Mouse (Mus musculus): Measurements from ENCODE around the gene Unc5cl.

Unc5cl gene

GRCm38 (mm10) chr17:48432158-48432980, 22.3 kb upstream of the Unc5cl start, which contains the start of gene Apobec2:
Gene Apobec2 (minus strand): TSS chr17:48432930.
- DNase-seq = no peak

GRCm38 (mm10) chr17:48433006-48433655, 21.6 kb upstream of the Unc5cl start:
- DNase-seq = no peak

GRCm38 (mm10) chr17:48433689-48434330, 20.9 kb upstream of the Unc5cl start:
- no peak for DNase-seq

GRCm38 (mm10) chr17:48434479-48434878, 20.2 kb upstream of the Unc5cl start:
- DNase-seq = no peak

- DNase-seq = no peak
Measured at GRCm38 (mm10) chr17:48436487-48436886, 18.2 kb upstream of the Unc5cl start.

- DNase-seq = no peak
Measured at GRCm38 (mm10) chr17:48437421-48437911, 17.2 kb upstream of the Unc5cl start.

- peak; percentile 51 for DNase-seq
Measured at GRCm38 (mm10) chr17:48442745-48443457, 11.8 kb upstream of the Unc5cl start.

GRCm38 (mm10) chr17:48443542-48444145, 11.1 kb upstream of the Unc5cl start:
- peak; percentile 58 for DNase-seq

GRCm38 (mm10) chr17:48447675-48448074, 7.0 kb upstream of the Unc5cl start:
- no peak for DNase-seq

GRCm38 (mm10) chr17:48450666-48451352, 3.9 kb upstream of the Unc5cl start:
- DNase-seq = no peak

- DNase-seq = no peak
Measured at GRCm38 (mm10) chr17:48451353-48451675, 3.4 kb upstream of the Unc5cl start, which contains the start of gene Tspo2. Gene Tspo2 (minus strand): TSS chr17:48451522.

- DNase-seq = no peak
Measured at GRCm38 (mm10) chr17:48451753-48452444, 2.8 kb upstream of the Unc5cl start.

- DNase-seq = no peak
Measured at GRCm38 (mm10) chr17:48453489-48453888, 1.2 kb upstream of the Unc5cl start.

GRCm38 (mm10) chr17:48454190-48454589, 511 bp upstream of the Unc5cl start:
- DNase-seq = no peak

- no peak for DNase-seq
Measured at GRCm38 (mm10) chr17:48455955-48456354, 1.3 kb downstream of the Unc5cl start.

- no peak for DNase-seq
Measured at GRCm38 (mm10) chr17:48457971-48458653, 3.4 kb downstream of the Unc5cl start.

- DNase-seq = no peak
Measured at GRCm38 (mm10) chr17:48462096-48462495, 7.4 kb downstream of the Unc5cl start.

GRCm38 (mm10) chr17:48463391-48463790, 8.7 kb downstream of the Unc5cl start:
- no peak for DNase-seq

- DNase-seq = no peak
Measured at GRCm38 (mm10) chr17:48466769-48467394, 12.2 kb downstream of the Unc5cl start.
